Mouse (Mus musculus) ES-Bruce4 (cell line): ENCODE data around the gene Ncaph2. TPM values are rescaled to one million over a fixed set of nuclear protein-coding genes. Genes with fewer than 3 reads are reported as not detected.

ENCODE experiments used
- H3K27ac ChIP-seq: 2 replicates; pipeline ENCODE4 v1.5.1; 2012; ENCODE audit warnings: low read length, inconsistent platforms; ENCODE audit not compliant: insufficient read depth
- H3K27me3 ChIP-seq: 2 replicates; pipeline ENCODE4 v1.6.1; 2012; ENCODE audit warnings: mild to moderate bottlenecking, low read length, inconsistent platforms; ENCODE audit not compliant: control insufficient read depth, poor library complexity, insufficient read depth, severe bottlenecking
- H3K36me3 ChIP-seq: 2 replicates; pipeline ENCODE4 v1.6.1; 2012; ENCODE audit warnings: inconsistent platforms, mild to moderate bottlenecking, low read length, moderate library complexity; ENCODE audit not compliant: control insufficient read depth, poor library complexity, insufficient read depth, severe bottlenecking
- H3K4me1 ChIP-seq: one replicate; pipeline ENCODE4 v1.8.1; 2011; ENCODE audit warnings: low read length; ENCODE audit not compliant: control insufficient read depth, insufficient read depth
- H3K4me3 ChIP-seq: 2 replicates; pipeline ENCODE4 v1.5.1; 2011; ENCODE audit warnings: low read depth, mild to moderate bottlenecking, low read length
- H3K9ac ChIP-seq: 2 replicates; pipeline ENCODE4 v1.6.1; 2012; ENCODE audit warnings: low read depth, mild to moderate bottlenecking, inconsistent platforms; ENCODE audit not compliant: poor library complexity, severe bottlenecking
- H3K9me3 ChIP-seq: replicated peaks from 2 replicates; pipeline ENCODE4 v1.6.1; 2012; ENCODE audit warnings: mild to moderate bottlenecking, low read length, inconsistent platforms; ENCODE audit not compliant: control insufficient read depth, poor library complexity, insufficient read depth, severe bottlenecking
- CTCF ChIP-seq: IDR thresholded peaks from one replicate; pipeline ENCODE4 v1.8.1; 2011; ENCODE audit warnings: low read depth, low read length
- EP300 ChIP-seq: IDR thresholded peaks from 2 replicates; pipeline ENCODE4 v1.6.1; 2011; ENCODE audit warnings: low read depth, low read length; ENCODE audit not compliant: insufficient read depth
- POLR2A ChIP-seq: IDR thresholded peaks from one replicate; pipeline ENCODE4 v1.8.1; 2011; ENCODE audit warnings: low read length; ENCODE audit not compliant: insufficient read depth
- polyA plus RNA-seq: library from polyadenylated mRNA; stranded (reverse); fragments of >200 nt; gene quantifications from 2 replicates; pipeline ENCODE4 v1.2.4, GENCODE M21; 2011; ENCODE audit warnings: low read depth; ENCODE audit not compliant: missing spikeins, insufficient read depth, insufficient read length

Gene Ncaph2
- polyA plus RNA-seq, 1 experiment, result 173 TPM

DNA sequence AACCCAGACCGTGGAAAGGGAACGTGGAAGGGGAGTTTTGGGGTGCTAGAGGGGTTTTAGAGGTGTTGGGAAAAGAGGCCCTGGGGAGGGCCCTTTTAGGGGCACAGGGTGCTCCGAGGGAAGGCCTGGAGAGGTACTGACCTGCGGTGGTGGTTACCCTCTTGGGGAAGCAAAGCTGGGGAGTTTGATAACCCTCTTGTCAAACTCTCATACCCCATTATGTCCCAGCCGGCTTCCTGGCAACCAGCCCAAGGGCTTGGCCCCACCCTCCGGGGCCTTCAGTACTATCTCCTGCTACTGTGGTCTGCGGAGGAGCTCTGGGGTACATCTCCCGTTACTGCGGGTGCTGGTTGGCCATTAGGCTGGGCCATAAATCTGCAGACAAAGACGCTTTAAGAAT, 23.9 kb downstream of the Ncaph2 start:
- Histone ChIP-seq H3K4me1 (no peaks in the 10 kb centered on the region), H3K9me3 (no peaks in the 10 kb centered on the region), H3K4me3 (peak overlapping the region; percentile 59), H3K27ac (no peak overlapping the region), H3K9ac (peak overlapping the region; percentile 38), H3K27me3 (no peaks in the 10 kb centered on the region), H3K36me3 (no peaks in the 10 kb centered on the region)
- TF ChIP-seq EP300, result no peak
- no peak for TF ChIP-seq POLR2A
- TF ChIP-seq CTCF, result no peak

DNA sequence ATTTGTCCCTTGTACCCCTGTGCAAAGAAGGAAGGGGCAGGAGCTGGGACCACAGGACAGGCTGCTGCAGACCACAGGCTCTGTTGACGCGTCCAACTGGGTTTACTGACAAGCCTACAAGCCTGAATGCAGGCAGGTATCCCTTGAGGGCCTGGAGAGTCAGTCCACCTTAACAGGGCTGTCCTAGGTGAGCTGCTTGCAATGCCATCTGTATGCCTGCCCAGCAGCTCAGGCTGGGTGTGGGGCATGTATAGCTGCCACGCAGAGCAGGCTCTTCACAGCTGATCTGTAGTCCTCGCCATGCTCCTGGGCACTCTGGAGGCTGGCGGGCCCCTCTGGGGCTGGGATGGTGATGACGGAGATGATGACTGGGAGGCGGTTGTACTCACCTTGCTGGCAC, 29.1 kb downstream of the Ncaph2 start, which contains the start of gene Klhdc7b:
Klhdc7b (plus strand) TSS at position 301 of the 400 bp plus-strand sequence.
- no peaks in the 10 kb centered on the region for H3K9me3 ChIP-seq
- peak within 1 kb of the TSS; percentile 45 for H3K9ac ChIP-seq
- H3K36me3 ChIP-seq, result no peaks in the 10 kb centered on the region
- TF ChIP-seq POLR2A, result no peak
- no peak for TF ChIP-seq CTCF
- no peak for TF ChIP-seq EP300
- peak within 1 kb of the TSS; percentile 59 for H3K4me3 ChIP-seq
- no peak within 1 kb of the TSS for H3K27ac ChIP-seq
- no peaks in the 10 kb centered on the region for H3K27me3 ChIP-seq
- H3K4me1 ChIP-seq, result no peaks in the 10 kb centered on the region

DNA sequence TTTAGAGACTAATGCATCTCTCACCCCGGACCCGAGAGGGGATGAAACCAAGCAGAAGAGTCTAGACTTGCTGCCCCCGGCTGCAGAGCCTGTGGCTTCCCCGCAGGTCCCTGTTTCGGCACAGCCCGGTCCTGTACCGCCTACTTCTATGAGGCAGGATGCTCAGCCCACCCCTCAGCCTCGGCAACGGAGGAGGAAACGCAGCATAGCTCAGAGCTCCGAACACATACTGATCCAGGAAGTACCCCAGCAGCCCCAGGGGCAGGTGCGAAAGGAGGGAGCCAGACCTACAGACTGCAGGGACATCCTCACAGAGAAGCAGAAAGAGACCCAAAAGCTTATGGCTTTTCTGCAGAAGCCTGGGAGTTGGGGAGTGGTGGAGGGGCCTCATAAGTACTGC, 31.6 kb downstream of the Ncaph2 start:
- Histone ChIP-seq H3K9ac (peak overlapping the region; percentile 26; the same call in 1 of the 2 replicates), H3K36me3 (no peaks in the 10 kb centered on the region), H3K4me3 (peak overlapping the region; percentile 15; the same call in 1 of the 2 replicates), H3K27me3 (no peaks in the 10 kb centered on the region), H3K9me3 (no peaks in the 10 kb centered on the region), H3K4me1 (no peaks in the 10 kb centered on the region), H3K27ac (no peak overlapping the region)
- TF ChIP-seq EP300, result no peak
- TF ChIP-seq POLR2A, result no peak
- TF ChIP-seq CTCF, result no peak

DNA sequence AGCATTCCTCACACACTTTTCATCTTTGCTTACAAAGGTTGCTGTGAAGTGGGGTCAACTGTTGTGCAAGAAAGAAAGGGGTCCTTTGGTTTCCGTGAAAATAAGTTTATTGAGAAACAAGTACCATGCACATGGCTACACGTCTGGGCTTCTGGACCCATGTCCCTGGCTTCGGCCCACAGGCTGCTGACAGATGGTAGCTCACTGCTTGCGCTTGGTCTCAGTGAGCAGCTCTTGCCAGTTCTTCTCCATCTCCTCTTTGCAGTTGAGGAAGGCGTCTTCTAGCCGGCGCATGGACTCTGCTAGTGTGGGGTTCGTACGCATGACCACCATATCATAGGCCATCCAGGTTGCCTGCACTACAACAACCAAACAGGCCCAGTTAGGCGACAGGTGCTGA, 34.6 kb downstream of the Ncaph2 start:
- Histone ChIP-seq H3K9me3 (no peaks in the 10 kb centered on the region), H3K4me1 (no peaks in the 10 kb centered on the region), H3K36me3 (no peaks in the 10 kb centered on the region), H3K4me3 (no peak overlapping the region), H3K27me3 (no peaks in the 10 kb centered on the region), H3K27ac (no peak overlapping the region), H3K9ac (no peak overlapping the region)
- TF ChIP-seq POLR2A, result no peak
- TF ChIP-seq CTCF, result no peak
- no peak for TF ChIP-seq EP300

DNA sequence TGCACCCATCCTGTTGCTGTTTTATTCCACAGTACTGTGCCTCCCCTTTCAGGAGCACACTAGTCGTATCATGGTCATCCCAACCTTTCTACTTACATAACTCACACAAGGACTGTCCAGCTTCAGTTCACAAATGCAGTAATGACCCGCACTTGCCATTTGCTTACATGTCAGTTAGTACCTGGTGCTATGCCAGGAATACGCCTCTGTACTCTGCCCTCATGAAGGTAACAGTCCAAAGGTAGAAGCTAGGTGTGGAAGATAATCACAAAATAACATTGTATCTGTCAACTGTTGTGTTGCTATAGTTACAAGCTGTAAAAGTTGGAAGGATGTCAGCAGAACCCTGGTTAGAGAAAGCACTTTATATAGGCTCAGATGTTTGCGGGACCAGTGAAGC, 41.4 kb downstream of the Ncaph2 start:
- Histone ChIP-seq H3K27ac (no peak overlapping the region), H3K36me3 (no peaks in the 10 kb centered on the region), H3K27me3 (no peaks in the 10 kb centered on the region), H3K4me1 (peaks cover 2% of the 10 kb centered on the region), H3K4me3 (no peak overlapping the region), H3K9ac (no peak overlapping the region), H3K9me3 (no peaks in the 10 kb centered on the region)
- no peak for TF ChIP-seq POLR2A

DNA sequence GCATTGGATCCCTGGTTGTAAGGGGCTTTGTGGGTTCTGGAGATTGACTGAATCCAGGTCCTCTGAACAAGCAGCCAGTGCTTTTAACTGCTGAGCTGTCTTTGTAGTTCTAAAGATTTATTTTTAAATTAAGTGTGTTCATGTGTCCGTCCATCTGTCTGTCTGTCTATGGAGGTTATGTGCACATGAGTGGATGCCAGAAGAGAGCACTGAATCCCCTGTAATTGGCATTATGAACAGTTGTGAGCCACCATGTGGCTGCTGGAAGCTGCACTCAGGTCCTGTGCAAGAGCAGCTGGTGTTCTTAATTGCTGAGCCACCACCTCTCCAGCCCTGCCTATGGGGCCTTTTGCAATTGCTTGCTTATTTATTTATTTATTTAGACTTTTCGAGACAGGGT, 42.6 kb downstream of the Ncaph2 start:
- no peaks in the 10 kb centered on the region for H3K27me3 ChIP-seq
- peaks cover 2% of the 10 kb centered on the region for H3K4me1 ChIP-seq
- no peak overlapping the region for H3K9ac ChIP-seq
- no peak overlapping the region for H3K27ac ChIP-seq
- H3K9me3 ChIP-seq, result no peaks in the 10 kb centered on the region
- H3K36me3 ChIP-seq, result no peaks in the 10 kb centered on the region
- H3K4me3 ChIP-seq, result no peak overlapping the region
- TF ChIP-seq EP300 (no peak), CTCF (no peak), POLR2A (no peak)
